Mouse (Mus musculus) ES-Bruce4 (cell line): ENCODE results near the gene Pla2g5.

Source experiments
- CTCF ChIP-seq: IDR thresholded peaks from one replicate; pipeline ENCODE4 v1.8.1; 2011; ENCODE audit warnings: low read depth, low read length
- EP300 ChIP-seq: IDR thresholded peaks from 2 replicates; pipeline ENCODE4 v1.6.1; 2011; ENCODE audit warnings: low read depth, low read length; ENCODE audit not compliant: insufficient read depth
- POLR2A ChIP-seq: IDR thresholded peaks from one replicate; pipeline ENCODE4 v1.8.1; 2011; ENCODE audit warnings: low read length; ENCODE audit not compliant: insufficient read depth

- TF ChIP-seq CTCF, result no peak
- TF ChIP-seq POLR2A, result no peak
- no peak for TF ChIP-seq EP300
Observed at GRCm38 (mm10) chr4:138753608-138754007, 109.7 kb downstream of the Pla2g5 start.
